Mouse (Mus musculus) 3134 (cell line): ENCODE measurements around the gene Ptprd.

Experiments
- DNase-seq: peaks from one replicate; pipeline ENCODE4 v3.0.0-alpha.2; 2011; ENCODE audit warnings: low spot score; ENCODE audit not compliant: insufficient read length; ENCODE audit errors: extremely low read depth

Gene Ptprd

DNA sequence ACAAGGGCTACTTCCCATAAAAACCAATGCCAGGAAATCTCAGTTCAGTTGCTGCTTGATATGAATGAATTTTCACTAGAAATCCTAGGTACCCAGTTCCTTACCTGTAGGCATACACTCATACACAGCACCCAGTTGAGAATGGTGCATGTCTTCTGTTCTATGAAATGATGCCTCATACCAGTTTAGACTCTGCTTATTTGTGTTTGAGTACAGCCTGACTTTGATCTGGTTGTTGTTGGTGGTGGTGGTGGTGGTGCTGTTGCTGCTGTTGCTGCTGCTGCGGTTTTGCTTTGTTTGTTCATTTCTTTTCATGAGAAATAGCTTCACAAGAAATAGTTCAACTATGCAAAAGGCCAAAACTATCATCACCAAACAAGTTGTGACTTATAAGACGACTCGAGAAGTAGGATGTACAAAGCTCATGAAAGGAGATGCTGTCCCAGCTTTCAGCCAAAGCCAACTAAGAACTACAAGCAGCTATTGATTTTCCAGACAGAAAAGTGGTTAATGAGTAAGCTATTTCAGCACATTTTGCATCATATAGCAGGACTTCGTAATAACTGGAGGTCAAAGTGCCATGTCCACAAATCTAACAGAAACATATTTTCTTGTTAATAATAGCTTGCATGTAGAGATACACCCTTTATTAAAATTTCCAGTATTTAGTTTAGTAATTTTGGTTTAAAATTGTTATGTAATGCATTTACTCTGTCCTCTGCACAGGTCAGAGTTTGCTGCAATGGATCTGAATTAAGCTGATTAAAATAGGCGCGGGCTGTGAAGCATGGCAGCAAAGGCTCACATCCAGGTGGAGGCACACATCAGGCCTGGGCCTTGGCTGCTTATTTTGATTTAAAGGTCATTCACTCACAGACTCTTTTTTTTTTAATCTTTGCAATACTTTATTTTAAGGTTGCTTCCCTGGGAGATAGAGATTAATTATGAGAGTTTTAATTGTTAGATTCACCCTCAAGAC is 1270.1 kb downstream of the Ptprd start:
- DNase-seq, result no peak

GRCm38 (mm10) chr4:76931559-76931958 is 1280.2 kb downstream of the Ptprd start:
- no peak for DNase-seq

- DNase-seq, result no peak
These were observed 1298.1 kb downstream of the Ptprd start for GRCm38 (mm10) chr4:76913532-76914150.

DNA sequence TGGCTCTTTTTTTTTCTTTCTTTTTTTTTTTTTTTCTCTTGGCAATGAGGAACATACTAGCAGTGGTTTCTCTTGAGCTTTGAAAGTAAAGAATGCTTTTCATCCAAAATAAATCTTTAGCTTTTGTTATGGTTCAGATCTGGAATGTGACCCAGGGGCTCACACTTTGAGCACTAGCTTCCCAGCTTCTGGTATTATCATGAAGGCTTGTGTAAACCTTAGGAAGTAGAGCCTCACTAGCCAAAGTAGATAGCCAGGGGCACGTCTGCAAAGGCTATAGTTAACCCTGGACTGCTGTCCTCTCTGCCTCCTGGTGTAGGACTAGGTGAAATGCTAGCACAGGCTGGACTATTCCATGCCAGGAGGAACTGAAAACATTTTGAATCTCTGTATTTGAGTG is 1310.1 kb downstream of the Ptprd start:
- no peak for DNase-seq

DNA sequence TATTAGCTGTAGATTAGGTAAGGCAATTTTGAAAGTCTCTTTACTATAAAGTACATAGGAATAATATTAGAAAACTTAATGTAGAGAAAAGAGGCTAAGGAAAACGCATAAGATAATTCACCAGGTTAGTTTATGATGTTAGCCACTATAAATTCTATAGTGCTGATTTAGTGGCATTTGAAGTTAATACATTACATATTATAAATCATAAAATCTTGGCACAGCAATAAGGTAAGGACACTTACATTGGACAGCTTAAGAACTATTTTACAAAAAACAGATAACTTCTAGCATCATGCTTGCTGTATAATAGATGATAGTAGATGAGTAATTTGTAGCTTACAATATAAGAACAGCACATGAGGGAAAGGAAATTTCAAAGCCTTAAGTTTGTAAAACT is 1322.1 kb downstream of the Ptprd start:
- DNase-seq, result no peak

DNA sequence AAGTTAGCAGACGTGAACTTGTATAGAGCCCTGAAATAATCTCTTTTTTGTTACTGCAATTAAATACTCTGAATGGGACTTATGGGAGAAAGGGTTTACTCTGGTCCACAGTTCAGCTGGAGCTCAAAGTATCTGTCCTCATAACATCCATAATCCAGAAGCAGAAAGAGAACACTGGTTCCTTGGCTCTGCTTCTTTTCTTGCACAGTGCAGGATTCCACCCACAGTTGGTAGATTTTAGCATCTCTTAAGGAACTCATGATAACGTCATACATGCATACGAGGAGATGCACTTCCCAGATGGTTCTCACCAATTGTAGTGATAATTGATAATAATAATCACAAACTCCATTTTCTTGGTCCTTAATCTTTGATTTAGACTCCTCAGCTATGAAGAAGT is 1330.2 kb downstream of the Ptprd start:
- DNase-seq, result no peak

DNA sequence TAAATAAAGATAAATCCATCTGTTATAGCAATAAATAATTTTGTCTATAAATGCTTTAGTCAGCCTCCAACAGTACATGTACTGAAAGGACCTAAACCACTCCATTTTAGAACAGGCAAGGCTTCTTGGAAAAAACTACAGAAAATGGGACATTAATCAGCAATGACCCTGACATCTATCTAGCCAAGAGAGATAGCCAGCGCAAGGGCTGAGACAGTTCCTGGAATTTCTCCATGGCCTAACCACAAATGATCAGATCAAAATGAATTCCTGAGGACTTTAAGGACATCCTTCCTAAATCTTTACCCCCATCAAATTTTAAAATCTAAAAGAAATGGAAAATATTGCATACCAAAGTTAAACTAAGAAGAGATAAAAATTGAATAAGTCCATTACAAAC is 1340.8 kb downstream of the Ptprd start:
- DNase-seq, result no peak

GRCm38 (mm10) chr4:76865585-76865984 is 1346.2 kb downstream of the Ptprd start:
- DNase-seq, result no peak

DNA sequence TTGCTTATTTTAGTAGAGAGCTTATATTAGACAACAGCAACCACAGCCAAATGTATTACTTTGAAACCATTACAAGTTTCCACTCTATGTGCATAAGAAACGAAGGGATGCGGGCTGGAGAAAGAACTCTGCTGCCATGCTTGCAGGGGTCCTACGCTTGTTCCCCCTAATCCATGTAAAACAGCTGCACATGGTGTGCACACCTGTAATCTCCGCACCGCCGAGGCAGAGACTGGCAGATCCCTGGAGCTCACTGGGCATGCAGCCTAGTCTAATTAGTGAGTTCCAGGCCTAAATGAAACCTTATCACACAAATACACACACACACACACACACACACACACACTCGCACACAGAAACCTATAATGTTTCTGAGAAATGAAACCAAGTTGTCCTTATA is 1365.5 kb downstream of the Ptprd start:
- no peak for DNase-seq

- DNase-seq, result no peak
These were observed 1372.7 kb downstream of the Ptprd start for GRCm38 (mm10) chr4:76839016-76839415.

GRCm38 (mm10) chr4:76812138-76812537 is 1399.6 kb downstream of the Ptprd start:
- DNase-seq, result no peak

DNA sequence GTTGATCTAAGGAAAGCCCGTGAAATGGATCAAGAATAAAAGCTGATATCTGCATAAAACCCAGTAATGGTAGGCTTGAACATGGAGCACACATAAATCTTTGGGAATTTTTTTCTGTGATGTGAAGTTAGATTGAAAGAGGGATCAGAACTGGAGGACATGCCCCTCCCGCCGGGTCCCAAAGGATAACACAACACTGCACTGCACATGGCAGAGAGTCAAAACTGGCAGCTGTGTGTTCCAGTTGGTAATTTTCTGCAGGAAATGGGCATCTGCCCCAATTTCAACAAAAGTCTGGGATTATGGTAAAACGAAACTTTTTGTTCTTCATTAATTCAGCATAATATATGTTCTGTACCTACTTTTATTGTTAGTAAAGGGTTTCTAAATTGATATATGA is 1409.1 kb downstream of the Ptprd start:
- DNase-seq, result no peak

- DNase-seq, result no peak
These were observed 1413.5 kb downstream of the Ptprd start for GRCm38 (mm10) chr4:76798010-76799007.

- DNase-seq, result no peak
These were observed 1426.4 kb downstream of the Ptprd start for GRCm38 (mm10) chr4:76785389-76785788.

GRCm38 (mm10) chr4:76779558-76780124 is 1432.1 kb downstream of the Ptprd start:
- no peak for DNase-seq

DNA sequence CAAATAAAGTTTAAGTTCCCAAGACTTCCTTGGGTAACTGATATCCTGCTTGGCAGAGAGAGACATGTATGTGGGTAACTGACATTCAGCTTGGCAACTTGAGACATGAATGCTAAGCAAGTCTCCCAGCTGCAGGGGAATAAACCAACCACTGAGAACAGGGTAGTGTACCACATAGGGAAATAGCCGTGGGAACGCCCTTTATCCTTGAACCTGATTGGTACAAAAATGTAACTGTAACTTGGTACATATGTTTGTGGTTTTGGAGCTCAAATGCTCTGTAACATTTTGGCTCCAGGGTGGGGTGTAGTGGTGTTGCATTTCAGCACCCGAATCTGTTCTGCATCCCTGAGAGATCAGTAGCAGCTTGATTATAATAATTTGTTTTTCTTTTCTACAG is 1444.8 kb downstream of the Ptprd start:
- no peak for DNase-seq

DNA sequence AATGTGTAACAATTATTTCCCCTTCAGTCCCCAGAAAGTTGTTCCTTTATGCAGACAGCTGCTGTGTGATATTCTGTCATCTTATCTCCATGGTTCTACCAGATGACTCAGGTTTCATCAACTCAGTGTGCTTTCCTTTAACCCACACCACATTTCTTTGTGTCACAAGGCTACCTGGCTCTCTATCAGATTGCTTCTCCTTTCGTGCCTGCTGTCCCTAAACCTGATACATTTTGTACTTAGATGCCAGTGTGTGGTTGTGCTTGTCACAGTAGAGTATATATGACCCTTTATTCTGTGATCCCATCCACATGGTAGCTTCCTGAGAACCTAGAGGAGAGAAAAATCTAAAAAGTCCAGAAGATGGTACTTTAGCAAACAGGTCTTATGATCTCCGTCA is 1445.3 kb downstream of the Ptprd start:
- DNase-seq, result no peak

- DNase-seq, result no peak
These were observed 1461.1 kb downstream of the Ptprd start for GRCm38 (mm10) chr4:76750709-76751108.

- no peak for DNase-seq
These were observed 1475.9 kb downstream of the Ptprd start for GRCm38 (mm10) chr4:76735831-76736230.

DNA sequence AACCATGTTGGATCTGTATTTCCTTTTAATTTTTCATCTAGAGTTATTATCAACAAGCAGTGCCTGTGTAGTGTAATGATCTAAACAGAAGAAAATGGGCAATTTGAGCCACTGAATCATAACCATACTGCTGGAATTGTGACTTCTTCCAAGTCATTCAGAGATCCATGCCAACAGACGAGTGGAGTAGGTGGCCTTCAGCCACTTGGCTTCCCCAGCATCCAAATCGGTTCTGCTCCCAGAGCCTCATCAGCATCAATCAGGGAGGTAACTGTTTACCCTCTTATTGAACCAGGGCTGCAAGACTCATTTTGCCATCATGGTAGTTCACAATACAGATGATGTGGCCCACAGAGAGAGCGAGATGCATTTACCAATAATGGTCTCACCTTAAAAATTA is 1536.0 kb downstream of the Ptprd start:
- no peak for DNase-seq

- no peak for DNase-seq
These were observed 1538.5 kb downstream of the Ptprd start for GRCm38 (mm10) chr4:76673224-76673623.
